Mouse (Mus musculus): ENCODE data around the gene Actr5.

Gene Actr5

GRCm38 (mm10) chr2:158667671-158668432 lies 43.2 kb downstream of the Actr5 start:
- peak; percentile 81 to 82 for DNase-seq

- peak; percentile 72 to 80 for DNase-seq
Observed at GRCm38 (mm10) chr2:158668433-158669010, 43.8 kb downstream of the Actr5 start.

GRCm38 (mm10) chr2:158669199-158670195 lies 44.8 kb downstream of the Actr5 start:
- DNase-seq: peak; percentile 66 to 72

- no peak for DNase-seq
Observed at GRCm38 (mm10) chr2:158670571-158670970, 45.9 kb downstream of the Actr5 start.

GRCm38 (mm10) chr2:158672829-158673228 lies 48.1 kb downstream of the Actr5 start:
- DNase-seq: peak in 1 of 2 experiments; percentile 36

- DNase-seq: peak; percentile 59 to 73
Observed at GRCm38 (mm10) chr2:158673493-158673892, 48.8 kb downstream of the Actr5 start.

- no peak for DNase-seq
Observed at GRCm38 (mm10) chr2:158674131-158674530, 49.4 kb downstream of the Actr5 start.

GRCm38 (mm10) chr2:158674759-158675158 lies 50.1 kb downstream of the Actr5 start:
- DNase-seq: no peak

GRCm38 (mm10) chr2:158675161-158675560 lies 50.5 kb downstream of the Actr5 start:
- no peak for DNase-seq

GRCm38 (mm10) chr2:158675907-158676533 lies 51.3 kb downstream of the Actr5 start:
- no peak for DNase-seq

GRCm38 (mm10) chr2:158677946-158678345 lies 53.3 kb downstream of the Actr5 start:
- DNase-seq: no peak

GRCm38 (mm10) chr2:158679091-158679490 lies 54.4 kb downstream of the Actr5 start:
- no peak for DNase-seq

- DNase-seq: no peak
Observed at GRCm38 (mm10) chr2:158680357-158680889, 55.7 kb downstream of the Actr5 start.

GRCm38 (mm10) chr2:158681714-158682113 lies 57.0 kb downstream of the Actr5 start:
- no peak for DNase-seq

GRCm38 (mm10) chr2:158682344-158683037 lies 57.8 kb downstream of the Actr5 start:
- no peak for DNase-seq

- no peak for DNase-seq
Observed at GRCm38 (mm10) chr2:158683038-158683413, 58.3 kb downstream of the Actr5 start.

- no peak for DNase-seq
Observed at GRCm38 (mm10) chr2:158684247-158684843, 59.7 kb downstream of the Actr5 start.

- no peak for DNase-seq
Observed at GRCm38 (mm10) chr2:158684910-158685309, 60.2 kb downstream of the Actr5 start.

- DNase-seq: no peak
Observed at GRCm38 (mm10) chr2:158686394-158686793, 61.7 kb downstream of the Actr5 start.

GRCm38 (mm10) chr2:158687804-158688241 lies 63.1 kb downstream of the Actr5 start:
- DNase-seq: peak; percentile 78 to 84

All from thymus, postnatal 36 days (tissue).